In genomic region chr1:189830391-189830790, GRCm38 (mm10) we compare ENCODE assay signal across 15 mouse cellular contexts.
DNase-seq lines count a peak whose midpoint lies in the region; ATAC-seq and TF ChIP-seq lines count a peak whose summit lies in the region.
"Had no signal": no experiment of that assay in that cellular context is flagged by ENCODE, and none has a peak within 500 bp of the region (broad histone marks: within the 10 kb centered on the region; RNA-seq: fewer than 3 reads in every experiment).

No protein-coding gene starts in this region.

- TF ChIP-seq EP300 in liver, postnatal 0 days (IDR thresholded peaks at IDR 0.05; ENCODE audit: low read depth), result no peak

- H3K9ac ChIP-seq in forebrain, embryonic 16.5 days (replicated peaks; ENCODE audit: low read depth, low read length), result no peak overlapping the region
- H3K9ac ChIP-seq in kidney, embryonic 15.5 days, result no peak overlapping the region
- H3K9ac ChIP-seq in liver, postnatal 0 days (replicated peaks), result no peak overlapping the region
- H3K9ac ChIP-seq: hindbrain, embryonic 15.5 days had no signal

- no peak for TF ChIP-seq CTCF in kidney, adult 2 months (conservative IDR thresholded peaks at IDR 0.05; ENCODE audit: insufficient read depth, insufficient read length, low read depth, low read length)
- TF ChIP-seq CTCF in liver, postnatal 0 days (IDR thresholded peaks at IDR 0.05; ENCODE audit: low read depth), result no peak

- peaks cover 24% of the 10 kb centered on the region for H3K4me1 ChIP-seq in forebrain, embryonic 10.5 days
- no peaks in the 10 kb centered on the region for H3K4me1 ChIP-seq in forebrain, embryonic 16.5 days (replicated peaks; ENCODE audit: control insufficient read depth, insufficient read depth, low read length)
- peaks cover 28% of the 10 kb centered on the region for H3K4me1 ChIP-seq in kidney, embryonic 15.5 days
- H3K4me1 ChIP-seq in kidney, adult 2 months (ENCODE audit: control insufficient read depth, insufficient read depth, low read length), result no peaks in the 10 kb centered on the region
- H3K4me1 ChIP-seq in limb, embryonic 10.5 days, result peaks cover 34% of the 10 kb centered on the region
- H3K4me1 ChIP-seq in liver, postnatal 0 days (ENCODE audit: insufficient read depth), result 0 out of 2 replicates have a peak, but pooled peaks cover 6% of the 10 kb centered on the region

- H3K4me3 ChIP-seq in forebrain, embryonic 10.5 days, result no peak overlapping the region
- H3K4me3 ChIP-seq in forebrain, embryonic 16.5 days (replicated peaks; ENCODE audit: low read length), result no peak overlapping the region
- H3K4me3 ChIP-seq in kidney, embryonic 15.5 days (replicated peaks), result no peak overlapping the region
- H3K4me3 ChIP-seq in kidney, adult 2 months (ENCODE audit: insufficient read depth, low read depth, low read length), result no peak overlapping the region
- no peak overlapping the region for H3K4me3 ChIP-seq in limb, embryonic 10.5 days
- no peak overlapping the region for H3K4me3 ChIP-seq in liver, postnatal 0 days (ENCODE audit: low read depth, low read length)
- H3K4me3 ChIP-seq: hindbrain, embryonic 15.5 days; megakaryocyte, embryonic 14.5 days had no signal

- H3K27me3 ChIP-seq in forebrain, embryonic 10.5 days (ENCODE audit: poor library complexity, severe bottlenecking), result no peaks in the 10 kb centered on the region
- H3K27me3 ChIP-seq in forebrain, embryonic 16.5 days (replicated peaks; ENCODE audit: control insufficient read depth, insufficient read depth, low read length), result no peaks in the 10 kb centered on the region
- H3K27me3 ChIP-seq in kidney, embryonic 15.5 days, result no peaks in the 10 kb centered on the region
- no peaks in the 10 kb centered on the region for H3K27me3 ChIP-seq in kidney, adult 2 months (replicated peaks; ENCODE audit: control insufficient read depth, insufficient read depth, low read length)
- H3K27me3 ChIP-seq in limb, embryonic 10.5 days (ENCODE audit: low read depth, poor library complexity, severe bottlenecking), result no peaks in the 10 kb centered on the region
- no peaks in the 10 kb centered on the region for H3K27me3 ChIP-seq in liver, postnatal 0 days (ENCODE audit: insufficient read depth, low read length)
- H3K27me3 ChIP-seq: hindbrain, embryonic 15.5 days had no signal

- ATAC-seq in forebrain, embryonic 16.5 days, result no peak
- peak; percentile 13; the same call in 1 of the 2 replicates for ATAC-seq in kidney, embryonic 15.5 days (replicated peaks; ENCODE audit: low FRiP score)
- peak; percentile 4; the same call in 1 of the 2 replicates for ATAC-seq in liver, postnatal 0 days
- ATAC-seq in megakaryocyte progenitor cell, adult 5-6 weeks (replicated peaks; ENCODE audit: poor library complexity), result no peak

- 67% methylated on average over 4 of the region's 4 CpGs for WGBS in forebrain, embryonic 10.5 days
- WGBS in forebrain, embryonic 16.5 days, result 58% methylated on average over 4 of the region's 4 CpGs
- WGBS in kidney, embryonic 15.5 days, result 49% methylated on average over 4 of the region's 4 CpGs
- WGBS in kidney, adult 2 months, result 55% methylated on average over 4 of the region's 4 CpGs
- WGBS in limb, embryonic 10.5 days, result 41% methylated on average over 4 of the region's 4 CpGs
- 72% methylated on average over 4 of the region's 4 CpGs for WGBS in liver, postnatal 0 days (ENCODE audit: insufficient replicate concordance)

- H3K9me3 ChIP-seq in forebrain, embryonic 10.5 days, result no peaks in the 10 kb centered on the region
- H3K9me3 ChIP-seq in forebrain, embryonic 16.5 days (ENCODE audit: control insufficient read depth, low read length), result no peaks in the 10 kb centered on the region
- no peaks in the 10 kb centered on the region for H3K9me3 ChIP-seq in kidney, embryonic 15.5 days (replicated peaks)
- H3K9me3 ChIP-seq in limb, embryonic 10.5 days (replicated peaks), result no peaks in the 10 kb centered on the region
- H3K9me3 ChIP-seq in liver, postnatal 0 days (ENCODE audit: low read length), result no peaks in the 10 kb centered on the region
- H3K9me3 ChIP-seq: hindbrain, embryonic 15.5 days had no signal

- no peak for TF ChIP-seq POLR2A in kidney, adult 2 months (IDR thresholded peaks at IDR 0.05; ENCODE audit: low read depth, low read length)

- no peak overlapping the region for H3K4me2 ChIP-seq in forebrain, embryonic 16.5 days (ENCODE audit: low read length)
- no peak overlapping the region for H3K4me2 ChIP-seq in kidney, embryonic 15.5 days
- H3K4me2 ChIP-seq in liver, postnatal 0 days (ENCODE audit: low read depth, low read length), result no peak overlapping the region
- H3K4me2 ChIP-seq: hindbrain, embryonic 15.5 days had no signal

- H3K27ac ChIP-seq in forebrain, embryonic 10.5 days, result peak overlapping the region; percentile 40; the same call in 1 of the 2 replicates
- H3K27ac ChIP-seq in forebrain, embryonic 16.5 days (ENCODE audit: low read length), result no peak overlapping the region
- 0 out of 2 replicates have a peak overlapping the region, but pooled peaks have one; percentile 23 for H3K27ac ChIP-seq in kidney, embryonic 15.5 days
- H3K27ac ChIP-seq in kidney, adult 2 months (ENCODE audit: insufficient read depth, low read depth, low read length), result no peak overlapping the region
- H3K27ac ChIP-seq in limb, embryonic 10.5 days, result peak overlapping the region; percentile 47
- no peak overlapping the region for H3K27ac ChIP-seq in liver, postnatal 0 days (ENCODE audit: low read depth)
- H3K27ac ChIP-seq: hindbrain, embryonic 15.5 days; kidney, postnatal 0 days had no signal

- H3K36me3 ChIP-seq in forebrain, embryonic 10.5 days (replicated peaks), result peaks cover 26% of the 10 kb centered on the region
- H3K36me3 ChIP-seq in forebrain, embryonic 16.5 days (ENCODE audit: control insufficient read depth, insufficient read depth), result no peaks in the 10 kb centered on the region
- H3K36me3 ChIP-seq in kidney, embryonic 15.5 days, result peaks cover 61% of the 10 kb centered on the region
- no peaks in the 10 kb centered on the region for H3K36me3 ChIP-seq in kidney, adult 2 months (ENCODE audit: control insufficient read depth, insufficient read depth, low read length)
- peaks cover 23% of the 10 kb centered on the region for H3K36me3 ChIP-seq in limb, embryonic 10.5 days
- no peaks in the 10 kb centered on the region for H3K36me3 ChIP-seq in liver, postnatal 0 days (replicated peaks; ENCODE audit: insufficient read depth, low read length)
- H3K36me3 ChIP-seq: hindbrain, embryonic 15.5 days had no signal

- DNase-seq in forebrain, embryonic 10.5 days (ENCODE audit: extremely low spot score, low spot score), result no peak
- DNase-seq in kidney, adult 2 months, result no peak
- no peak for DNase-seq in limb, embryonic 10.5 days (ENCODE audit: low spot score)
- DNase-seq in liver, postnatal 0 days, result no peak
- no peak for DNase-seq in retina, embryonic 14.5 days (ENCODE audit: low spot score)
- DNase-seq: adrenal gland, postnatal 25 days; cerebellum, adult 9-10 months; layer of hippocampus, adult 9-11 months; right cerebral cortex, postnatal 4 days had no signal

Comparison
In these comparisons a context has a peak if more than half of its experiments do, and no peak if none do; other contexts are left out.
1. H3K27ac ChIP-seq: peak in forebrain, embryonic 10.5 days (single experiment), kidney, embryonic 15.5 days (single experiment) and limb, embryonic 10.5 days (single experiment); none in forebrain, embryonic 16.5 days (single experiment), kidney, adult 2 months (single experiment) and liver, postnatal 0 days (single experiment).
2. ATAC-seq: peak in kidney, embryonic 15.5 days (single experiment) and liver, postnatal 0 days (single experiment); none in forebrain, embryonic 16.5 days (single experiment) and megakaryocyte progenitor cell, adult 5-6 weeks (single experiment).